Mouse (Mus musculus) bone marrow macrophage, adult 2 months (primary cell): ENCODE data around the gene Ctnna2.

Experiments used
- CTCF ChIP-seq: IDR thresholded peaks from 2 replicates; pipeline ENCODE4 v1.5.1; 2012; ENCODE audit warnings: low read depth, mild to moderate bottlenecking, low read length, moderate library complexity
- POLR2A ChIP-seq: IDR thresholded peaks from 2 replicates; pipeline ENCODE4 v1.6.1; 2012; ENCODE audit warnings: mild to moderate bottlenecking, low read depth, low read length, borderline replicate concordance

- TF ChIP-seq CTCF (no peak), POLR2A (no peak)
Observed at GRCm38 (mm10) chr6:76992128-76992527, 987.4 kb downstream of the Ctnna2 start.
